ENCODE assay signal across 7 mouse cellular contexts in the genomic region with DNA sequence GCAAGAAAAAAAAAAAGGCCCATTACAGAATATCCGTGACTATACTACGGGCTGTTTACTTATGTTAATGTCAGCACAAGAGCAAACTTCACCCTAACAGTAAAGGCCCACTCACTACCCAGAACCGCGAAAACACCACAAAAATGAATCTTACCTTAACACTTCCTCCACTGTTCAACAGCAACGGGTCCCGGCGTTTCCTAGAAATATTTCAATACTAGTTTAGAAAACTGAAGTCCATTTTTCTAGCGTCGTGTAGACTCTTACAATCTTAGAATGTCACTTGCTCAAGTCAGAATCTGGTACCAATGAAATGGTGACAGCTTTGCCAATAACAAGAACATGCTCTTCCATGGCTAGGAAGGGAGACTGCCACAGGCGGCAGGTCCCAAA.
DNase-seq lines count a peak whose midpoint lies in the region; ATAC-seq and TF ChIP-seq lines count a peak whose summit lies in the region.

No protein-coding gene starts in this region.

- DNase-seq in spleen, adult 2 months (ENCODE audit: low read depth in 1 of 2, low spot score in 2 of 2): peak in 1 of 2 experiments; percentile 1
- DNase-seq in spleen, postnatal 4 days (ENCODE audit: low spot score in 2 of 2): no peak
- no peak for DNase-seq in forebrain, embryonic 11.5 days (ENCODE audit: low spot score)
- no peak for DNase-seq in limb, embryonic 14.5 days (ENCODE audit: low spot score)
- DNase-seq in adrenal gland, adult 18-20 months (ENCODE audit: low spot score in 2 of 2): no peak
- no peak for DNase-seq in gastrocnemius, postnatal 10 days

- no peak for ATAC-seq in forebrain, embryonic 11.5 days (replicated peaks; ENCODE audit: low FRiP score)
- no peak for ATAC-seq in limb, embryonic 14.5 days (ENCODE audit: low FRiP score, low read depth)
- no peak for ATAC-seq in stomach, embryonic 16.5 days (ENCODE audit: insufficient read depth, low FRiP score)

- H3K9ac ChIP-seq in forebrain, embryonic 11.5 days (ENCODE audit: low read length): peak overlapping the region; percentile 83
- peak overlapping the region; percentile 89 for H3K9ac ChIP-seq in limb, embryonic 14.5 days (ENCODE audit: low read depth, low read length, severe bottlenecking)
- peak overlapping the region; percentile 96 for H3K9ac ChIP-seq in stomach, embryonic 16.5 days (ENCODE audit: low read length)

- H3K4me1 ChIP-seq in spleen, adult 2 months (ENCODE audit: control insufficient read depth, insufficient read depth, insufficient read length): peaks cover 3% of the 10 kb centered on the region; the same call in 1 of the 2 replicates
- H3K4me1 ChIP-seq in forebrain, embryonic 11.5 days (replicated peaks; ENCODE audit: control insufficient read depth, insufficient read depth, low read length): no peaks in the 10 kb centered on the region
- peaks cover 11% of the 10 kb centered on the region for H3K4me1 ChIP-seq in limb, embryonic 14.5 days (ENCODE audit: control insufficient read depth, insufficient read depth, low read length)
- H3K4me1 ChIP-seq in stomach, embryonic 16.5 days (ENCODE audit: control insufficient read depth, insufficient read depth, low read length): peaks cover 12% of the 10 kb centered on the region; the same call in 1 of the 2 replicates

- TF ChIP-seq POLR2A in spleen, adult 2 months (IDR thresholded peaks at IDR 0.05; ENCODE audit: low read depth, low read length): no peak
- TF ChIP-seq POLR2A in limb, embryonic 14.5 days (IDR thresholded peaks at IDR 0.05; ENCODE audit: borderline replicate concordance, extremely low read depth, insufficient read depth, insufficient read length): no peak

- under 1% methylated on average over 10 of the region's 10 CpGs for WGBS in spleen, adult 2 months
- under 1% methylated on average over 10 of the region's 10 CpGs for WGBS in forebrain, embryonic 11.5 days
- under 1% methylated on average over 10 of the region's 10 CpGs for WGBS in limb, embryonic 14.5 days
- WGBS in stomach, embryonic 16.5 days: under 1% methylated on average over 10 of the region's 10 CpGs

- H3K4me3 ChIP-seq in spleen, adult 2 months (ENCODE audit: extremely low read depth, insufficient read depth, insufficient read length): peak overlapping the region; percentile 79
- H3K4me3 ChIP-seq in forebrain, embryonic 11.5 days (ENCODE audit: low read depth, low read length): peak overlapping the region; percentile 83
- peak overlapping the region; percentile 60 for H3K4me3 ChIP-seq in limb, embryonic 14.5 days (replicated peaks; ENCODE audit: low read length)
- H3K4me3 ChIP-seq in stomach, embryonic 16.5 days (replicated peaks; ENCODE audit: low read length): peak overlapping the region; percentile 94

- H3K27ac ChIP-seq in spleen, adult 2 months (ENCODE audit: insufficient read depth, low read length): peak overlapping the region; percentile 89
- H3K27ac ChIP-seq in forebrain, embryonic 11.5 days (ENCODE audit: low read depth, low read length): peak overlapping the region; percentile 46; the same call in 1 of the 2 replicates
- peak overlapping the region; percentile 81 for H3K27ac ChIP-seq in limb, embryonic 14.5 days (replicated peaks; ENCODE audit: low read depth, low read length)
- peak overlapping the region; percentile 82 for H3K27ac ChIP-seq in stomach, embryonic 16.5 days (ENCODE audit: low read length)

- no peaks in the 10 kb centered on the region; the same call in 1 of the 2 replicates for H3K27me3 ChIP-seq in spleen, adult 2 months (ENCODE audit: control insufficient read depth, insufficient read depth, low read length)
- no peaks in the 10 kb centered on the region for H3K27me3 ChIP-seq in forebrain, embryonic 11.5 days (ENCODE audit: control insufficient read depth, insufficient read depth, low read length)
- no peaks in the 10 kb centered on the region for H3K27me3 ChIP-seq in limb, embryonic 14.5 days (ENCODE audit: control insufficient read depth, insufficient read depth, low read length)
- no peaks in the 10 kb centered on the region for H3K27me3 ChIP-seq in stomach, embryonic 16.5 days (ENCODE audit: control insufficient read depth, insufficient read depth, low read length)

- no peak for TF ChIP-seq CTCF in spleen, adult 2 months (IDR thresholded peaks at IDR 0.05; ENCODE audit: extremely low read depth, insufficient read depth, insufficient read length, insufficient replicate concordance)

- H3K9me3 ChIP-seq in forebrain, embryonic 11.5 days (ENCODE audit: control insufficient read depth, low read length): no peaks in the 10 kb centered on the region
- no peaks in the 10 kb centered on the region for H3K9me3 ChIP-seq in limb, embryonic 14.5 days (ENCODE audit: control insufficient read depth, low read length)
- H3K9me3 ChIP-seq in stomach, embryonic 16.5 days (replicated peaks; ENCODE audit: control insufficient read depth, low read length): no peaks in the 10 kb centered on the region

- H3K4me2 ChIP-seq in forebrain, embryonic 11.5 days (ENCODE audit: low read depth, low read length, severe bottlenecking): peak overlapping the region; percentile 59
- H3K4me2 ChIP-seq in limb, embryonic 14.5 days (replicated peaks; ENCODE audit: low read depth, low read length, severe bottlenecking): peak overlapping the region; percentile 62
- peak overlapping the region; percentile 85 for H3K4me2 ChIP-seq in stomach, embryonic 16.5 days (ENCODE audit: low read depth, low read length)

- H3K36me3 ChIP-seq in spleen, adult 2 months (ENCODE audit: control insufficient read depth, insufficient read depth, low read length): peaks cover 7% of the 10 kb centered on the region
- H3K36me3 ChIP-seq in forebrain, embryonic 11.5 days (ENCODE audit: control insufficient read depth, insufficient read depth, low read length): no peaks in the 10 kb centered on the region; the same call in 1 of the 2 replicates
- H3K36me3 ChIP-seq in limb, embryonic 14.5 days (ENCODE audit: control insufficient read depth, insufficient read depth, low read length): peaks cover 8% of the 10 kb centered on the region; the same call in 1 of the 2 replicates
- H3K36me3 ChIP-seq in stomach, embryonic 16.5 days (ENCODE audit: control insufficient read depth, insufficient read depth, low read length): peaks cover 4% of the 10 kb centered on the region; the same call in 1 of the 2 replicates
